Mouse (Mus musculus): ENCODE measurements at regions not wholly inside any gene's neighbourhood (a gene's known extent, or its start where the extent isn't known, plus 50 kb on each side); places are given as distances from the start of the nearest gene placed in this dataset.

DNA sequence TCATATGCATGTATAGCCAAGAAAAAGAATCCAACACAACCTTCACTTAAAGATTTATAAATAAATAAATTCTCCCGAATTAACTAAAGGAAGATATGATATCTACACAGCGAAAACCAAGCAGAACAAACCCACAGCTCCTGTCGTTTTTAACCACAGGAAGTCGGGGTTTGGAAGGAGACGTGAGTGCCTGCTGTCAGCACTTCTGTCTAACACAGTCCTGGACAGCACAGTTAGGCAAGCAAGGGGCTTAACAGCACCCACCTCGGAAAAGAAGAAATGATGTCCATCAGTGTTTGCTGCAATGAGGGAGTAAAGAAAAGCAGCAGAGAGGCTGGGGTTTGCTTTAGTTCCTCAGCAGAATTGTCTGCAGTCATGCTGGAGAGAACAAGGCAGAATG lies 162.7 kb downstream of the Irs2 start:
- TF ChIP-seq CTCF (IDR thresholded peaks at IDR 0.05; ENCODE audit: low read depth): no peak
- Histone ChIP-seq H3K4me2 (replicated peaks; ENCODE audit: low read depth) (no peak overlapping the region), H3K36me3 (ENCODE audit: control insufficient read depth, insufficient read depth) (no peaks in the 10 kb centered on the region), H3K4me1 (replicated peaks; ENCODE audit: control insufficient read depth, insufficient read depth, low read length) (peaks cover 6% of the 10 kb centered on the region; the same call in 1 of the 2 replicates), H3K9ac (ENCODE audit: low read depth, low read length) (no peak overlapping the region), H3K27me3 (replicated peaks; ENCODE audit: control insufficient read depth, insufficient read depth, low read length) (no peaks in the 10 kb centered on the region), H3K4me3 (ENCODE audit: low read depth, low read length) (no peak overlapping the region), H3K9me3 (ENCODE audit: control insufficient read depth) (no peaks in the 10 kb centered on the region), H3K27ac (ENCODE audit: low read depth, low read length) (no peak overlapping the region)
- no peak for ATAC-seq
- WGBS: 53% methylated on average over 6 of the region's 6 CpGs

- no peaks in the 10 kb centered on the region for H3K27me3 ChIP-seq (replicated peaks; ENCODE audit: control insufficient read depth, insufficient read depth, low read length)
- no peak for ATAC-seq
- no peak overlapping the region for H3K9ac ChIP-seq (ENCODE audit: low read depth, low read length)
- no peak overlapping the region for H3K4me2 ChIP-seq (replicated peaks; ENCODE audit: low read depth)
- H3K9me3 ChIP-seq (ENCODE audit: control insufficient read depth): no peaks in the 10 kb centered on the region
- H3K4me3 ChIP-seq (ENCODE audit: low read depth, low read length): no peak overlapping the region
- H3K27ac ChIP-seq (ENCODE audit: low read depth, low read length): no peak overlapping the region
- TF ChIP-seq CTCF (IDR thresholded peaks at IDR 0.05; ENCODE audit: low read depth): no peak
- H3K4me1 ChIP-seq (replicated peaks; ENCODE audit: control insufficient read depth, insufficient read depth, low read length): no peaks in the 10 kb centered on the region
- no peaks in the 10 kb centered on the region for H3K36me3 ChIP-seq (ENCODE audit: control insufficient read depth, insufficient read depth)
- 90% methylated on average over 12 of the region's 12 CpGs for WGBS
Observed at GRCm38 (mm10) chr8:10840853-10841531, 167.3 kb downstream of the Irs2 start.

DNA sequence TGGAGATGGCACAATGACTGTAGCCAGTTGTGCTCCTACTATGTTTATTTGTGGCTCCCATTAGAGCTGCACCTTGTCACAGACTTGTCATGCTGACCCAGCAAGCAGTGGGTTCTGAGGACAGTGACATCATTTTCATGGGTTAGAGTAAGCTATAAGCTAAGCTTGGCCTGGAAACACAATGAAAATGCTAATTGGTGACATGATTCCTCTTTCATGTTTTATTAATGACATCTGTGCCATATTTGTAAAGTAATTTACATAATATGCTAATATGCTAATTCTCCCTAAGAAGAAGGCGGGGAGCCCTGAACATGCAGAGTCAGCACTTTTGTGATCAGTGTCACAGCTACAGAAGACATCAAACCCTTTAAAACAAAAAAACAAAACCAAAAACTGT lies 168.2 kb downstream of the Irs2 start:
- no peak for ATAC-seq
- H3K4me3 ChIP-seq (ENCODE audit: low read depth, low read length): no peak overlapping the region
- H3K9me3 ChIP-seq (ENCODE audit: control insufficient read depth): no peaks in the 10 kb centered on the region
- WGBS: 92% methylated on average over 1 of the region's 1 CpGs
- no peak overlapping the region for H3K9ac ChIP-seq (ENCODE audit: low read depth, low read length)
- H3K36me3 ChIP-seq (ENCODE audit: control insufficient read depth, insufficient read depth): no peaks in the 10 kb centered on the region
- H3K4me2 ChIP-seq (replicated peaks; ENCODE audit: low read depth): no peak overlapping the region
- H3K4me1 ChIP-seq (replicated peaks; ENCODE audit: control insufficient read depth, insufficient read depth, low read length): no peaks in the 10 kb centered on the region
- no peaks in the 10 kb centered on the region for H3K27me3 ChIP-seq (replicated peaks; ENCODE audit: control insufficient read depth, insufficient read depth, low read length)
- TF ChIP-seq CTCF (IDR thresholded peaks at IDR 0.05; ENCODE audit: low read depth): no peak
- no peak overlapping the region for H3K27ac ChIP-seq (ENCODE audit: low read depth, low read length)

DNA sequence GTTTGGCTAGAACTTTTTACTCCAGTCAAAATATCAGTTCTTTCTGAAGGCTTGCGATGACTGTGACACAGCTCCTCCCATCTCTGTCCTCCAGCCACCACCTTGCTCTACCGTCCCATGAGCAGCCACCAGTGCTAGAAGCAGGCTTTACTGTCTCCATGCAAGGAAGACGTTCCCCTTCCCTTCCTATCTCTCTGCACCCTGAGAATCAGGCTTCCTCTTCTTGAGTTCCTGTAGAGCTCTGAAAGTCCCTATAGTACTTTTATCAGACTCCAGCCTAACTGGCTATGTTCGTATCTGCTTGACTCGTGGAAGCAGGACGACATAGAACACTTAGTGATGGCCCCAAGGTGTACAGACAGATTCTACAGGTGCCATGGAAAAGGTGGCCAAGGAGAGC lies 173.2 kb downstream of the Irs2 start:
- no peak for ATAC-seq
- H3K27me3 ChIP-seq (replicated peaks; ENCODE audit: control insufficient read depth, insufficient read depth, low read length): no peaks in the 10 kb centered on the region
- no peaks in the 10 kb centered on the region for H3K4me1 ChIP-seq (replicated peaks; ENCODE audit: control insufficient read depth, insufficient read depth, low read length)
- H3K9me3 ChIP-seq (ENCODE audit: control insufficient read depth): no peaks in the 10 kb centered on the region
- H3K4me2 ChIP-seq (replicated peaks; ENCODE audit: low read depth): no peak overlapping the region
- H3K36me3 ChIP-seq (ENCODE audit: control insufficient read depth, insufficient read depth): no peaks in the 10 kb centered on the region
- WGBS: 77% methylated on average over 6 of the region's 6 CpGs
- no peak overlapping the region for H3K27ac ChIP-seq (ENCODE audit: low read depth, low read length)
- no peak overlapping the region for H3K4me3 ChIP-seq (ENCODE audit: low read depth, low read length)
- no peak overlapping the region for H3K9ac ChIP-seq (ENCODE audit: low read depth, low read length)
- no peak for TF ChIP-seq CTCF (IDR thresholded peaks at IDR 0.05; ENCODE audit: low read depth)

GRCm38 (mm10) chr8:10831864-10832263 lies 176.4 kb downstream of the Irs2 start:
- H3K27me3 ChIP-seq (replicated peaks; ENCODE audit: control insufficient read depth, insufficient read depth, low read length): no peaks in the 10 kb centered on the region
- H3K9ac ChIP-seq (ENCODE audit: low read depth, low read length): no peak overlapping the region
- H3K9me3 ChIP-seq (ENCODE audit: control insufficient read depth): no peaks in the 10 kb centered on the region
- H3K36me3 ChIP-seq (ENCODE audit: control insufficient read depth, insufficient read depth): no peaks in the 10 kb centered on the region
- 80% methylated on average over 7 of the region's 7 CpGs for WGBS
- H3K4me3 ChIP-seq (ENCODE audit: low read depth, low read length): no peak overlapping the region
- no peak for TF ChIP-seq CTCF (IDR thresholded peaks at IDR 0.05; ENCODE audit: low read depth)
- no peak overlapping the region for H3K27ac ChIP-seq (ENCODE audit: low read depth, low read length)
- H3K4me2 ChIP-seq (replicated peaks; ENCODE audit: low read depth): no peak overlapping the region
- no peaks in the 10 kb centered on the region for H3K4me1 ChIP-seq (replicated peaks; ENCODE audit: control insufficient read depth, insufficient read depth, low read length)
- no peak for ATAC-seq

DNA sequence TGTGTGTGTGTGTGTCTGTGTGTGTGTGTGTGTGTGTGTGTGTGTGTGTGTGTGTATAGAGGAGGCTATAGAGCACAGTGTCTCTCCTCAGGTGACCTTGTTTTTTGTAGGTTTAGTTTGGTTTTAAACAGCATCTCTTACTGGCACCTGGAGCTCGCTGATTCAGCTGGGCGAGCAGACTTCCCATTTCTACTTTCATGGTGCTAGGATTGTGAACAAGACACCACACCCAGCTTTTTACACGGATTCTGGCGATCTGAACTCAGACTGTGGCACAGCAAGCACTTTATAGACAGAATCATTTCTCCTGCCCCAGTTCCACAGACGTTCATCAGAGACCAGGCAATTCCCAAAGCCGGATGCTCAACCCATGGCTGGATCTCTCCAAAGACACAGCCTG lies 177.0 kb downstream of the Irs2 start:
- Histone ChIP-seq H3K4me2 (replicated peaks; ENCODE audit: low read depth) (no peak overlapping the region), H3K9me3 (ENCODE audit: control insufficient read depth) (no peaks in the 10 kb centered on the region), H3K36me3 (ENCODE audit: control insufficient read depth, insufficient read depth) (no peaks in the 10 kb centered on the region), H3K27me3 (replicated peaks; ENCODE audit: control insufficient read depth, insufficient read depth, low read length) (no peaks in the 10 kb centered on the region), H3K4me3 (ENCODE audit: low read depth, low read length) (no peak overlapping the region), H3K9ac (ENCODE audit: low read depth, low read length) (no peak overlapping the region), H3K27ac (ENCODE audit: low read depth, low read length) (no peak overlapping the region), H3K4me1 (replicated peaks; ENCODE audit: control insufficient read depth, insufficient read depth, low read length) (no peaks in the 10 kb centered on the region)
- WGBS: 70% methylated on average over 6 of the region's 6 CpGs
- no peak for ATAC-seq
- no peak for TF ChIP-seq CTCF (IDR thresholded peaks at IDR 0.05; ENCODE audit: low read depth)

GRCm38 (mm10) chr8:10830835-10831234 lies 177.4 kb downstream of the Irs2 start:
- no peaks in the 10 kb centered on the region for H3K36me3 ChIP-seq (ENCODE audit: control insufficient read depth, insufficient read depth)
- no peak for TF ChIP-seq CTCF (IDR thresholded peaks at IDR 0.05; ENCODE audit: low read depth)
- H3K4me2 ChIP-seq (replicated peaks; ENCODE audit: low read depth): no peak overlapping the region
- H3K9me3 ChIP-seq (ENCODE audit: control insufficient read depth): no peaks in the 10 kb centered on the region
- H3K27me3 ChIP-seq (replicated peaks; ENCODE audit: control insufficient read depth, insufficient read depth, low read length): no peaks in the 10 kb centered on the region
- H3K4me3 ChIP-seq (ENCODE audit: low read depth, low read length): no peak overlapping the region
- H3K4me1 ChIP-seq (replicated peaks; ENCODE audit: control insufficient read depth, insufficient read depth, low read length): no peaks in the 10 kb centered on the region
- WGBS: 96% methylated on average over 10 of the region's 10 CpGs
- H3K9ac ChIP-seq (ENCODE audit: low read depth, low read length): no peak overlapping the region
- no peak for ATAC-seq
- H3K27ac ChIP-seq (ENCODE audit: low read depth, low read length): no peak overlapping the region

Data from intestine, postnatal 0 days (tissue).